Mouse (Mus musculus) heart, adult 2 months (tissue): ENCODE data around the gene Fate1. TPM values are rescaled to one million over a fixed set of nuclear protein-coding genes. Genes with fewer than 3 reads are reported as not detected.

Experiments
- DNase-seq, 2 experiments: peaks; one replicate each; pipeline ENCODE4 v3.0.0; 2021
- H3K27ac ChIP-seq: fragments of 200-600 bp; 2 replicates; pipeline ENCODE4 v1.8.1; 2022
- H3K27me3 ChIP-seq: fragments of 200-500 bp; 2 replicates; pipeline ENCODE4 v1.6.1; 2012; ENCODE audit warnings: mild to moderate bottlenecking, low read length, inconsistent platforms, mixed read lengths; ENCODE audit not compliant: control insufficient read depth, insufficient read depth
- H3K36me3 ChIP-seq: fragments of 200-500 bp; 2 replicates; pipeline ENCODE4 v1.6.1; 2012; ENCODE audit warnings: low read length, inconsistent platforms; ENCODE audit not compliant: control insufficient read depth, insufficient read depth
- H3K4me1 ChIP-seq: fragments of 200-500 bp; 2 replicates; pipeline ENCODE4 v1.6.1; 2011; ENCODE audit warnings: low read length; ENCODE audit not compliant: control insufficient read depth, insufficient read depth
- H3K4me3 ChIP-seq: fragments of 200-600 bp; 2 replicates; pipeline ENCODE4 v1.8.1; 2022
- H3K79me2 ChIP-seq: fragments of 200-500 bp; replicated peaks from 2 replicates; pipeline ENCODE4 v1.6.1; 2012; ENCODE audit warnings: mild to moderate bottlenecking, inconsistent platforms, low read length, moderate library complexity, mixed read lengths; ENCODE audit not compliant: control insufficient read depth, insufficient read depth
- H3K9ac ChIP-seq: fragments of 200-500 bp; 2 replicates; pipeline ENCODE4 v1.6.1; 2012; ENCODE audit warnings: low read depth, mild to moderate bottlenecking, control low read depth, inconsistent platforms, low read length, mixed read lengths
- CTCF ChIP-seq: fragments of 200-600 bp; IDR thresholded peaks from 2 replicates; pipeline ENCODE4 v1.8.1; 2022; ENCODE audit warnings: antibody characterized with exemption, mild to moderate bottlenecking, moderate library complexity
- EP300 ChIP-seq: fragments of 200-500 bp; IDR thresholded peaks from 2 replicates; pipeline ENCODE4 v1.6.1; 2011; ENCODE audit warnings: low read depth, low read length, control low read depth; ENCODE audit not compliant: insufficient read depth
- POLR2A ChIP-seq: fragments of 200-500 bp; IDR thresholded peaks from 2 replicates; pipeline ENCODE4 v1.6.1; 2011; ENCODE audit warnings: mild to moderate bottlenecking, low read depth, low read length, control low read depth; ENCODE audit not compliant: insufficient read depth
- WGBS: fragments of 180-500 bp; shearing (Covaris S2); methylation state at CpG from one replicate; pipeline ENCODE4 v1.1.7; 2018; 5-methylcytosine and 5-hydroxymethylcytosine counted together
- intact Hi-C: fragments of 180-260 bp; cut with DNase I; formaldehyde crosslinking; loops from one replicate; pipeline ENCODE4 v1.15.1; 2025
- polyA plus RNA-seq: library from polyadenylated mRNA; depleted of rRNA; stranded (reverse); fragments of >200 nt; gene quantifications from 2 replicates; pipeline ENCODE4 v1.2.3, GENCODE M21; 2012; rRNA removed
- total RNA-seq, 2 experiments: library from RNA; stranded (reverse); gene quantifications; 2 replicates each; pipeline ENCODE4 v1.2.3; 2021

Gene Fate1
- total and polyA plus RNA-seq, 3 experiments, result not detected

GRCm38 (mm10) chrX:72012804-72013203, 40.0 kb downstream of the Fate1 start:
- TF ChIP-seq CTCF (peak; percentile 64), EP300 (no peak), POLR2A (no peak)
- Histone ChIP-seq H3K27me3 (no peaks in the 10 kb centered on the region), H3K27ac (peak overlapping the region; percentile 51), H3K9ac (0 out of 2 replicates have a peak overlapping the region, but pooled peaks have one; percentile 39), H3K4me1 (peaks cover 2% of the 10 kb centered on the region), H3K36me3 (no peaks in the 10 kb centered on the region), H3K4me3 (no peak overlapping the region), H3K79me2 (no peaks in the 10 kb centered on the region)
- 25% methylated on average over 3 of the region's 3 CpGs for WGBS
- intact Hi-C loops, result loop anchor here (5.0 to 10.0 kb wide), 3 partner anchors 51 to 262 kb away; partner anchors contain the start of genes Gabre, Prrg3 and Vma21
- DNase-seq, result peak; percentile 21 to 52

GRCm38 (mm10) chrX:72022241-72022640, 49.5 kb downstream of the Fate1 start:
- H3K27ac ChIP-seq, result no peak overlapping the region
- no peak overlapping the region for H3K4me3 ChIP-seq
- DNase-seq, result no peak
- no peaks in the 10 kb centered on the region for H3K4me1 ChIP-seq
- 79% methylated on average over 1 of the region's 1 CpGs for WGBS
- no peaks in the 10 kb centered on the region for H3K79me2 ChIP-seq
- no peaks in the 10 kb centered on the region for H3K36me3 ChIP-seq
- TF ChIP-seq CTCF (no peak), POLR2A (no peak), EP300 (no peak)
- intact Hi-C loops, result no loop called here
- H3K27me3 ChIP-seq, result no peaks in the 10 kb centered on the region
- no peak overlapping the region for H3K9ac ChIP-seq

GRCm38 (mm10) chrX:72022750-72023398, 50.1 kb downstream of the Fate1 start:
- Histone ChIP-seq H3K9ac (no peak overlapping the region), H3K79me2 (no peaks in the 10 kb centered on the region), H3K4me1 (no peaks in the 10 kb centered on the region), H3K36me3 (no peaks in the 10 kb centered on the region), H3K27ac (no peak overlapping the region), H3K27me3 (no peaks in the 10 kb centered on the region), H3K4me3 (no peak overlapping the region)
- TF ChIP-seq CTCF, result peak; percentile 55
- no peak for TF ChIP-seq POLR2A
- no peak for TF ChIP-seq EP300
- 37% methylated on average over 10 of the region's 10 CpGs for WGBS
- intact Hi-C loops, result no loop called here
- no peak for DNase-seq

- H3K9ac ChIP-seq, result no peak overlapping the region
- H3K27ac ChIP-seq, result no peak overlapping the region
- no peak for TF ChIP-seq CTCF
- TF ChIP-seq POLR2A, result no peak
- no peak for TF ChIP-seq EP300
- no peaks in the 10 kb centered on the region for H3K27me3 ChIP-seq
- no peak for DNase-seq
- intact Hi-C loops, result no loop called here
- H3K4me3 ChIP-seq, result no peak overlapping the region
- WGBS, result 83% methylated on average over 3 of the region's 3 CpGs
- no peaks in the 10 kb centered on the region for H3K4me1 ChIP-seq
- H3K79me2 ChIP-seq, result no peaks in the 10 kb centered on the region
- H3K36me3 ChIP-seq, result no peaks in the 10 kb centered on the region
These were observed 50.8 kb downstream of the Fate1 start for GRCm38 (mm10) chrX:72023542-72023941.

Other genes with a start within 250 kb of the Fate1 start
- 10 to 100 TPM; 15.8 to 21.0 TPM for gene Vma21, start 157.1 kb upstream of the Fate1 start, total RNA-seq
- gene Vma21, start 157.1 kb upstream of the Fate1 start, polyA plus RNA-seq, result 3.5 and 5.6 TPM in 2 replicates
- not detected for gene Gm1141, start 52.0 kb upstream of the Fate1 start, total RNA-seq
- gene Gm1141, start 52.0 kb upstream of the Fate1 start, polyA plus RNA-seq, result 0.04 and 0.29 TPM in 2 replicates
- gene Prrg3, start 10.4 kb upstream of the Fate1 start, total RNA-seq, result 1 to 10 TPM; 4.5 to 6.8 TPM
- 4.9 and 6.7 TPM in 2 replicates for gene Prrg3, start 10.4 kb upstream of the Fate1 start, polyA plus RNA-seq
- gene Cnga2, start 18.9 kb downstream of the Fate1 start, total RNA-seq, result not detected
- gene Cnga2, start 18.9 kb downstream of the Fate1 start, polyA plus RNA-seq, result 0.04 and 0.09 TPM in 2 replicates
- gene Magea4, start 249.0 kb downstream of the Fate1 start, total RNA-seq, result not detected
- gene Magea4, start 249.0 kb downstream of the Fate1 start, polyA plus RNA-seq, result not detected in 2 replicates